Mouse (Mus musculus): ENCODE results near the gene Ddx1. TPM values are rescaled to one million over a fixed set of nuclear protein-coding genes. Genes with fewer than 3 reads are reported as not detected.

Gene Ddx1
- total RNA-seq, 2 experiments from 2014 or later: 72.1 to 81.2 TPM

DNA sequence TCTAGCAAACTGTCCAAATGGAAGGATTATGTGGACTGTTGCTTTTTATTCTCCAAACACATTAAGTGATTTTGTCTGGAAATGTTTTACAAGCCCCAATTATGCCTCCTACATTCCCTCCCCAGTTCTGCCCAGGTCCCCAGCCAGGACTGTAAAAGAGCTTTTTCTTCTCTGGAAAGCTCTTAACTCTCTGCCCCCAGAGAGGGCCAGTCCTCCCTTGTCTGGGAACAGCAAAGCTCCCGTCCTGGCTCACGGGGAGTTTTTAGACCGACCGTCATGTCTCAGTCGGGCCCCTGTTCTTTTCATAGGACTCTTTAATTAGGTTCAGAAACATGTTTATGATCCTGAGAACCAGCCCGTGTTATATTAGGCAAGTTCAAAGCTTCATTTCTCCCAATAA is 75.0 kb downstream of the Ddx1 start:
- intact Hi-C loops (cut with DNase I): no loop called here

DNA sequence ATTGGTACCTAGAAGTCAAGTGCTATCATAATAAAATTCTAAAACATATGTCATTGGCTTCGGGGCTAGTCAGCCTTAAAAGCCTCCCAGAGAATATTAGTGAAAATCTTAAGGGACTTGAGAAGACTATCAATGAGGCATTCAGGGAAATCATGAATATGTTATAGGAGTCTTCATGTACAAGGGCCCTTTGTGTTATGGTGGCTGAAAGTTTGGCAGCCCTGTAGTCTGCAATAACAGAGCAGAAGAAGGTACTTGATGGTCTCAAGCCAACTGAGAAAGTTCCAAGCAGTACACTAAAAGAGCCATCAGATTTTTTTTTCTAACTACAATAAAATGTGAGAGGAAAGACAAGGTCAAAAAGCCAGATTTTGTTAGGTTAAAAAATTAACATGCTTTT is 80.9 kb downstream of the Ddx1 start:
- no peak for DNase-seq (ENCODE audit: low spot score)
- intact Hi-C loops (cut with DNase I): no loop called here

More for the DNA sequence above, 75.0 kb downstream of the Ddx1 start:
- no peak for DNase-seq (ENCODE audit: low spot score)

DNA sequence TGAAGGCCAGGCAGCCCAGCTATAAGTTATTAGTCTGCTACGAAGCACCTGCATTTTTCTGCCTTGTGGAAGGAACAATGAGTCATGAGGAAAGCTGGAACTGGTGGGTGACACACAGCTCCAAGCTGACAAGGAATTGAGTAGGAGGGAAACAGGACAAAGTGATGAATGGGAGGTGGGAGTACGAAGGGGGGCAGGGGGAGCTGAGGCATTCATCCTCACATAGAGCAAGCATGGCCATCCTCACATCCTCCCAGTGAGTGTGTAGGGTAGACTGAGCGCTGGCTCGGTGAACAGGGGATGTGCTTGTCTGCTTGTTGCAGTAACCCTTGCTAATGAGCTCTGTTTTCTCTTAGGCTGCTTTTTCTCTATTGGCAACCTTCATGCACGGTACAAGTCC is 81.9 kb downstream of the Ddx1 start:
- DNase-seq (ENCODE audit: low spot score): no peak
- intact Hi-C loops (cut with DNase I): no loop called here

Other genes with a start within 250 kb of the Ddx1 start
- 10 to 100 TPM; 28.3 to 28.5 TPM for gene Nbas, start 19.9 kb upstream of the Ddx1 start, total RNA-seq (2021)